Mouse (Mus musculus): ENCODE measurements around the gene Izumo1r. TPM values are rescaled to one million over a fixed set of nuclear protein-coding genes. Genes with fewer than 3 reads are reported as not detected.

Gene Izumo1r
- polyA plus RNA-seq, 1 experiment: 1.5 TPM

DNA sequence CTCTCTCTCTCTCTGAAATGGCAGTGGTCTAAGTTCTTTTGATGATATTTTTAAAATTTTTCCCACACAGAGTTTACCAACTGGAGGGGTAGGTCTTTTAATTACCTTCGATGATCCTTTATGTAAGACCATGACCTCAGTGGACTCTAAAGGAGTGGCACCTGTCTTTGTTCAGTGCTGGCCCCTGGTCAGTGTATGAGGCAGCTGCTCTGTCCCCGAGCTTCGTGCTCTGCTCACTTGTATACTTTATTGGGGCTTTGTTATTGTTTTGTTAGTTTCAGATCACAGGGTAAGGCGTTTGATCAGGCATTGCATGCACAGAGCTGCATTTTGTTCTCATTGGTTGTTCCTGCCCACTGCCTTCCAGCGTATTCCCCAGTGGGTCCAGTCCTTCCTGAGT is 63.8 kb downstream of the Izumo1r start:
- no peaks in the 10 kb centered on the region for H3K4me1 ChIP-seq (ENCODE audit: control insufficient read depth, insufficient read depth, low read length)
- WGBS: 73% methylated on average over 5 of the region's 5 CpGs
- no peak for TF ChIP-seq CTCF (IDR thresholded peaks at IDR 0.05; ENCODE audit: insufficient read depth, low read length)
- no peak for TF ChIP-seq POLR2A (IDR thresholded peaks at IDR 0.05; ENCODE audit: borderline replicate concordance, extremely low read depth, low read depth, low read length)
- no peak for DNase-seq
- H3K4me3 ChIP-seq (replicated peaks; ENCODE audit: extremely low read depth, low read depth, low read length): no peak overlapping the region

DNA sequence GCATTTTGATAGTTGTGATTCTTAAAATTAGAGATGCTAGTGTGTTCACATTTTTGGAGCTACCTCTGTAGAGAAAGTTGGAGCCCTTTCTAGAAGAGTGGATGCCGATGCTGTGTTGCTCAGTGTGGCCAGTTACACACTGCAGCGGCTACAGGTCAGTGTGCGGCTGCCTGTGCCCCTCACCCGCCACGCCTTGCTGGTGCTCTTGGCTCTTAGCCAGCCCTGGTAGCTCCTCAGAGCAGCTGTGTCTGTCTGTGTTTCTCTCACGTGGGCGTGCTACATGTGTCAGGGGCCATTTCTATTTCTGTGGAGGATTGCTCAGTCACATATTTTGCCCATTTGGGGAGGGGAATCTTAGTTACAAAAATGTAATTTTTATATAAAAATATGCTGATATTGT is 64.2 kb downstream of the Izumo1r start:
- 40% methylated on average over 7 of the region's 7 CpGs for WGBS
- DNase-seq: no peak
- no peak for TF ChIP-seq CTCF (IDR thresholded peaks at IDR 0.05; ENCODE audit: insufficient read depth, low read length)
- TF ChIP-seq POLR2A (IDR thresholded peaks at IDR 0.05; ENCODE audit: borderline replicate concordance, extremely low read depth, low read depth, low read length): no peak
- Histone ChIP-seq H3K4me3 (replicated peaks; ENCODE audit: extremely low read depth, low read depth, low read length) (no peak overlapping the region), H3K4me1 (ENCODE audit: control insufficient read depth, insufficient read depth, low read length) (no peaks in the 10 kb centered on the region)

Other genes with a start within 250 kb of the Izumo1r start
- 4.6 and 5.6 TPM in 2 replicates for gene Piwil4, start 163.2 kb downstream of the Izumo1r start, polyA plus RNA-seq (2012; rRNA removed)
- 3.5 and 5.3 TPM in 2 replicates for gene Fut4, start 151.6 kb downstream of the Izumo1r start, polyA plus RNA-seq (2012; rRNA removed)
- gene 1700012B09Rik, start 132.9 kb downstream of the Izumo1r start, polyA plus RNA-seq (2012; rRNA removed): 0.72 and 1.6 TPM in 2 replicates
- gene Mre11a, start 119.3 kb downstream of the Izumo1r start, polyA plus RNA-seq (2012; rRNA removed): 2.1 and 3.8 TPM in 2 replicates
- gene Ankrd49, start 119.1 kb downstream of the Izumo1r start, polyA plus RNA-seq (2012; rRNA removed): 3.3 and 5.0 TPM in 2 replicates
- gene Gpr83, start 43.7 kb downstream of the Izumo1r start, polyA plus RNA-seq (2012; rRNA removed): 0.27 and 0.32 TPM in 2 replicates
- gene Panx1, start 141.5 kb upstream of the Izumo1r start, polyA plus RNA-seq (2012; rRNA removed): 17.0 and 21.9 TPM in 2 replicates
- 0.03 and 0.36 TPM in 2 replicates for gene Hephl1, start 208.2 kb upstream of the Izumo1r start, polyA plus RNA-seq (2012; rRNA removed)

Data from lung, adult 2 months (tissue).